Mouse (Mus musculus): ENCODE measurements at regions not wholly inside any gene's neighbourhood (a gene's known extent, or its start where the extent isn't known, plus 50 kb on each side); places are given as distances from the start of the nearest gene placed in this dataset.
"Not testable (repeated sequence)": the region's sequence is repeated elsewhere in the genome, so short reads cannot be mapped to it uniquely, and the experiment has no call there.

DNA sequence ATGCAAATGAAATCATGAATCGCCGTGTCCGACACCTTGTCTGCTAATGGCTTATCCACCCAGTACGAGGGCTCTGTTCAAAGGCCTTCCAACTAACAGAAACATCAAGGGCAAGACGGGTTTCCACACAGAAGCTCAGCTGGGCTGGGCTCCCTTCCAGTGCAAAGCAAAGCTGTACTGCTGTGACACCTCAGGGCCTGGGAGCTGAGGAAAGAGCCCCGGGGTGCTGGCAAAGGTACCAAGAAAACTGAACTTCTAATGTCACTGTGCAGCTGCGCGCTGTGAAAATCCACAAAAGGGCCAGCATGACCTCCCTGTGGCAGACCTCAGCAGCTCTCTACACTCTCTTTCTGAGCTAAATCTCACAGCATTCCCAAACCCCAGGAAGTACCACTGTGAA, 173.7 kb upstream of the Pum3 start:
- no peak overlapping the region for H3K4me3 ChIP-seq (replicated peaks)
- H3K4me2 ChIP-seq, result no peak overlapping the region
- H3K9ac ChIP-seq (replicated peaks), result no peak overlapping the region
- no peak overlapping the region for H3K27ac ChIP-seq
- ATAC-seq (ENCODE audit: insufficient number of reproducible peaks, insufficient read depth, low FRiP score, low TSS enrichment, low read depth), result no peak
- H3K36me3 ChIP-seq, result no peaks in the 10 kb centered on the region
- no peaks in the 10 kb centered on the region for H3K27me3 ChIP-seq
- H3K9me3 ChIP-seq, result no peaks in the 10 kb centered on the region
- 13% methylated on average over 8 of the region's 8 CpGs for WGBS
- H3K4me1 ChIP-seq (replicated peaks), result no peaks in the 10 kb centered on the region

DNA sequence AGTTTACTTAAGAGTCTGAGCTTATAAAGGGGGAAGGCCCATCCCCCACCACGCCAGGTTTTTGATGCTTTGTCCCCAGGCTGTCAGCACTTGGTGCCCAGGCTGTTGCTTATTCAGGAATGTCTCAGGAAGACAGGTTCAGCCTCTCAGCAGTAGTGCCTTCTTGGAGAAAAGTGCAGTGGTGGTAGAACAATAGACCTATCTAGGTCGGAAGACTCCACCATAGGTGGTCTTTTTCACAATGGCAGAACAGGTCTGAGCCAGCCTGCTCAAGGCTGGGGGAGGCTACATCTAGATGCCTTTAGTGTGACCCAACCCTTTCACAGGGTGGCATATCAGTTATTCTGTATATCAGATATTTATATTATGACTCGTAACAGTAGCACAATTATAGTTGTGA, 171.9 kb upstream of the Pum3 start:
- H3K9ac ChIP-seq (replicated peaks), result no peak overlapping the region

GRCm38 (mm10) chr19:27600386-27600785, 170.8 kb upstream of the Pum3 start:
- H3K4me2 ChIP-seq, H3K27ac ChIP-seq: not testable (repeated sequence)
- WGBS, result 86% methylated on average over 9 of the region's 9 CpGs

More for the DNA sequence above, 171.9 kb upstream of the Pum3 start:
- H3K9me3 ChIP-seq, result no peaks in the 10 kb centered on the region
- H3K4me1 ChIP-seq (replicated peaks), result no peaks in the 10 kb centered on the region
- no peak overlapping the region for H3K4me3 ChIP-seq (replicated peaks)
- no peak overlapping the region for H3K4me2 ChIP-seq
- H3K36me3 ChIP-seq, result no peaks in the 10 kb centered on the region
- no peaks in the 10 kb centered on the region for H3K27me3 ChIP-seq
- H3K27ac ChIP-seq, result no peak overlapping the region
- ATAC-seq (ENCODE audit: insufficient number of reproducible peaks, insufficient read depth, low FRiP score, low TSS enrichment, low read depth), result no peak
- 84% methylated on average over 3 of the region's 3 CpGs for WGBS

GRCm38 (mm10) chr19:27599639-27600308, 170.1 kb upstream of the Pum3 start:
- H3K4me1 ChIP-seq (replicated peaks), result no peaks in the 10 kb centered on the region
- no peak overlapping the region for H3K9ac ChIP-seq (replicated peaks)
- no peak overlapping the region for H3K27ac ChIP-seq
- H3K36me3 ChIP-seq, result no peaks in the 10 kb centered on the region
- 0 out of 2 replicates have a peak, but pooled peaks have one; percentile 26 for ATAC-seq (ENCODE audit: insufficient number of reproducible peaks, insufficient read depth, low FRiP score, low TSS enrichment, low read depth)
- H3K27me3 ChIP-seq, result no peaks in the 10 kb centered on the region
- H3K4me2 ChIP-seq, result no peak overlapping the region
- 43% methylated on average over 10 of the region's 10 CpGs for WGBS
- H3K4me3 ChIP-seq (replicated peaks), result no peak overlapping the region
- H3K9me3 ChIP-seq, result no peaks in the 10 kb centered on the region

More at GRCm38 (mm10) chr19:27600386-27600785, 170.8 kb upstream of the Pum3 start:
- not testable (repeated sequence) for H3K9ac ChIP-seq (replicated peaks); ATAC-seq (ENCODE audit: insufficient number of reproducible peaks, insufficient read depth, low FRiP score, low TSS enrichment, low read depth); H3K4me1 ChIP-seq (replicated peaks); H3K27me3 ChIP-seq; H3K4me3 ChIP-seq (replicated peaks); H3K36me3 ChIP-seq; H3K9me3 ChIP-seq

DNA sequence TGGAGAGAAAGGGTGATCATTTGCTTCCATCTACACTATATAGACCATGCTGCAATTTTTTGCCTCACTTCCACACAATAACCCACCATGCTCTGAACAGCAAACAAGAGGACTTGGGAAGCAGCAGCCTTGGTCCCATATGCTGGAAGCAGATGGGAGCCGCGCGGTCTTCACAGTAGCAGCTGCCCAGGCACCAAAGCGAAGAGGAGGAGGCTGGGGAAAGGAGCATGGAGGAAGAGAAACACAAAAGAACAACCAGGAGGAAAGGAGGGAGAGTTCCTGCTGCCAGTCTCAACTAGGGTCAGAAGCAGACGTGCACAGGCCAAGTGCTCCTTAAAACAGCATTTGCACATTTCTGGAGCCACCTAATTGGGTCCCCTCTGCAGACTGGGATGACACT, 168.7 kb upstream of the Pum3 start:
- Histone ChIP-seq H3K9me3 (no peaks in the 10 kb centered on the region), H3K4me2 (no peak overlapping the region), H3K4me1 (replicated peaks) (no peaks in the 10 kb centered on the region), H3K27me3 (no peaks in the 10 kb centered on the region), H3K9ac (replicated peaks) (no peak overlapping the region), H3K36me3 (no peaks in the 10 kb centered on the region), H3K4me3 (replicated peaks) (no peak overlapping the region), H3K27ac (no peak overlapping the region)
- 95% methylated on average over 5 of the region's 5 CpGs for whole genome bisulfite sequencing
- ATAC-seq (ENCODE audit: insufficient number of reproducible peaks, insufficient read depth, low FRiP score, low TSS enrichment, low read depth), result no peak

- 62% methylated on average over 6 of the region's 6 CpGs for WGBS
- no peak overlapping the region for H3K27ac ChIP-seq
Measured at GRCm38 (mm10) chr19:27585566-27585965, 155.9 kb upstream of the Pum3 start.

GRCm38 (mm10) chr19:27582111-27582500, 152.5 kb upstream of the Pum3 start:
- ATAC-seq (ENCODE audit: insufficient number of reproducible peaks, insufficient read depth, low FRiP score, low TSS enrichment, low read depth), result no peak
- WGBS, result 79% methylated on average over 8 of the region's 8 CpGs
- Histone ChIP-seq H3K9me3 (no peaks in the 10 kb centered on the region), H3K27me3 (no peaks in the 10 kb centered on the region), H3K27ac (no peak overlapping the region), H3K4me1 (replicated peaks) (peaks cover 5% of the 10 kb centered on the region; the same call in 1 of the 2 replicates), H3K4me2 (no peak overlapping the region), H3K9ac (replicated peaks) (no peak overlapping the region), H3K4me3 (replicated peaks) (no peak overlapping the region), H3K36me3 (no peaks in the 10 kb centered on the region)

More at GRCm38 (mm10) chr19:27585566-27585965, 155.9 kb upstream of the Pum3 start:
- no peak overlapping the region for H3K9ac ChIP-seq (replicated peaks)
- H3K27me3 ChIP-seq, result no peaks in the 10 kb centered on the region
- no peak for ATAC-seq (ENCODE audit: insufficient number of reproducible peaks, insufficient read depth, low FRiP score, low TSS enrichment, low read depth)
- no peak overlapping the region for H3K4me3 ChIP-seq (replicated peaks)
- no peaks in the 10 kb centered on the region for H3K36me3 ChIP-seq
- peaks cover 5% of the 10 kb centered on the region; the same call in 1 of the 2 replicates for H3K4me1 ChIP-seq (replicated peaks)
- H3K4me2 ChIP-seq, result no peak overlapping the region
- no peaks in the 10 kb centered on the region for H3K9me3 ChIP-seq

- Histone ChIP-seq H3K4me1 (replicated peaks) (peaks cover 5% of the 10 kb centered on the region; the same call in 1 of the 2 replicates), H3K4me3 (replicated peaks) (no peak overlapping the region), H3K9me3 (no peaks in the 10 kb centered on the region), H3K36me3 (no peaks in the 10 kb centered on the region), H3K9ac (replicated peaks) (no peak overlapping the region), H3K27me3 (no peaks in the 10 kb centered on the region), H3K27ac (no peak overlapping the region), H3K4me2 (no peak overlapping the region)
- ATAC-seq (ENCODE audit: insufficient number of reproducible peaks, insufficient read depth, low FRiP score, low TSS enrichment, low read depth), result no peak
- WGBS, result 55% methylated on average over 6 of the region's 6 CpGs
Measured at GRCm38 (mm10) chr19:27581362-27582110, 151.9 kb upstream of the Pum3 start.

- Histone ChIP-seq H3K27me3 (no peaks in the 10 kb centered on the region), H3K9ac (replicated peaks) (no peak overlapping the region), H3K36me3 (no peaks in the 10 kb centered on the region), H3K9me3 (no peaks in the 10 kb centered on the region), H3K4me2 (no peak overlapping the region), H3K4me3 (replicated peaks) (no peak overlapping the region), H3K4me1 (replicated peaks) (no peaks in the 10 kb centered on the region), H3K27ac (no peak overlapping the region)
- ATAC-seq (ENCODE audit: insufficient number of reproducible peaks, insufficient read depth, low FRiP score, low TSS enrichment, low read depth), result no peak
Measured at GRCm38 (mm10) chr19:27576478-27576877, 146.9 kb upstream of the Pum3 start.

DNA sequence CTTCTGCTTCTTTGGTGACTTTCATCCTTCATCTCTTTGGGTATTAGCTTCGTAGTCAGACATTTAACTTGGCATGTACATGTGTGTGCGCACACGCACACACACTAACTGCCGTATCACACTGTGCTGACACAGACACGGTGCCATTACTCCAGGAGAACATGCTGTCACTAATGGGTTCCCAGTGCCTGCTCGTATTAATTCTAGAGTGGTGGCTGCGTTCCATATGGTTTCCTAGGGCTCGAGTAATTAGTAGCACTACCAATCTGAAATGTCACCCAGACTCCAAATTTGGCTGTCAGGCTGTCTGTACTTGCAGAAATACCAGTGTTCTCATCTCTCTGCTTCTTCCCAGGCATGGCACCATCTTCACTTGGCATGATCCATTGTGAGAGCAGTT, 137.3 kb upstream of the Pum3 start:
- Histone ChIP-seq H3K27me3 (no peaks in the 10 kb centered on the region), H3K36me3 (no peaks in the 10 kb centered on the region), H3K4me3 (replicated peaks) (no peak overlapping the region), H3K9me3 (no peaks in the 10 kb centered on the region), H3K27ac (no peak overlapping the region), H3K9ac (replicated peaks) (no peak overlapping the region), H3K4me1 (replicated peaks) (no peaks in the 10 kb centered on the region), H3K4me2 (no peak overlapping the region)
- no peak for ATAC-seq (ENCODE audit: insufficient number of reproducible peaks, insufficient read depth, low FRiP score, low TSS enrichment, low read depth)
- 80% methylated on average over 8 of the region's 8 CpGs for WGBS

DNA sequence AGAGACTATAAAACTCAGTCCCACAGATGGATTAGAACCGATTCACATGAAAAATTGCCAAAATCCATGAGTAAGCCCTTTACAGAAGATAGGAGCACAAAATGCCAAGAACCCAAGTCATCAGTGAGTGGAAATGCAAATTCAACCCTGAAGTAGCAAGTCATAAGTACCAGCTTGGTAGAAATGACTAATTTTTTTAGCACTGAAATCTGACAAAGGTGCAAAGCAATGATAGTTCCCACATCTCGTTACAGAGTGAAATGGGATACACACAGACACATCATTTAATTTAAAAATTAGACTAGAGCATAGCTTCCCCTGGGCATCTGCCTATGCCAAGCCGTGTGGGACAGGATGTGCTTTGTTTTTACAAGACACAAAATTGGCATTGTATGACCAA, 136.4 kb upstream of the Pum3 start:
- H3K4me3 ChIP-seq (replicated peaks), result no peak overlapping the region
- no peaks in the 10 kb centered on the region for H3K4me1 ChIP-seq (replicated peaks)
- H3K27ac ChIP-seq, result no peak overlapping the region
- H3K9me3 ChIP-seq, result no peaks in the 10 kb centered on the region
- H3K4me2 ChIP-seq, result no peak overlapping the region
- no peak overlapping the region for H3K9ac ChIP-seq (replicated peaks)
- H3K27me3 ChIP-seq, result no peaks in the 10 kb centered on the region
- WGBS, result 77% methylated on average over 3 of the region's 3 CpGs
- ATAC-seq (ENCODE audit: insufficient number of reproducible peaks, insufficient read depth, low FRiP score, low TSS enrichment, low read depth), result no peak
- H3K36me3 ChIP-seq, result no peaks in the 10 kb centered on the region

All from limb, embryonic 12.5 days (tissue).